Mouse (Mus musculus): Measurements from ENCODE around the gene Lnx1. TPM values are rescaled to one million over a fixed set of nuclear protein-coding genes. Genes with fewer than 3 reads are reported as not detected.

Gene Lnx1
- polyA plus RNA-seq, 1 experiment: 7.4 TPM

DNA sequence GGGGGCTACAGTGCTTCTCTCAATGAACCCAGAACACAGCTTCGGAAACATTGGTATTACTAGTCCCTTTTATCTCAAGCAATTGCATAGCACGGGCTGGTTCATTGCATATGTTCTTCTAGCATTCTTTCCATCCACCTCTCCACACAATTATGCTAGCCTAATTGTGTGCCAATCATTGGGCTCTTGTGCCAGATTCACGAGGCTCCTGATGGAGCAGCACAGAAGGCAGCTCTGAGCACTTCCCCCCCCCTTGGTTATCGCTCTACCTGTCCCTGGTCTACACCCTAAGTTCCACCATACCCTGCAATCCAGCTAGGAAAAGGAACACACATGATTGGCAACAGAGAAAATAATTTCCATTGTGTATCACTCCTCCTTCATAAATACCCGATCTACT, 43.4 kb downstream of the Lnx1 start:
- TF ChIP-seq POLR2A (IDR thresholded peaks at IDR 0.05; ENCODE audit: insufficient read depth, low read length) (no peak), CTCF (IDR thresholded peaks at IDR 0.05; ENCODE audit: low read depth, low read length) (no peak), EP300 (IDR thresholded peaks at IDR 0.05; ENCODE audit: insufficient read depth, low read depth, low read length) (no peak)
- H3K36me3 ChIP-seq (ENCODE audit: control insufficient read depth, insufficient read depth, low read length, poor library complexity, severe bottlenecking): no peaks in the 10 kb centered on the region
- no peaks in the 10 kb centered on the region for H3K27me3 ChIP-seq (ENCODE audit: control insufficient read depth, insufficient read depth, low read length, poor library complexity, severe bottlenecking)
- no peak overlapping the region for H3K9ac ChIP-seq (ENCODE audit: low read depth, poor library complexity, severe bottlenecking)
- no peaks in the 10 kb centered on the region for H3K9me3 ChIP-seq (replicated peaks; ENCODE audit: control insufficient read depth, insufficient read depth, low read length, poor library complexity, severe bottlenecking)
- no peaks in the 10 kb centered on the region for H3K4me1 ChIP-seq (ENCODE audit: control insufficient read depth, insufficient read depth, low read length)
- H3K4me3 ChIP-seq (ENCODE audit: low read depth, low read length): no peak overlapping the region
- no peak overlapping the region for H3K27ac ChIP-seq (ENCODE audit: insufficient read depth, low read length)

DNA sequence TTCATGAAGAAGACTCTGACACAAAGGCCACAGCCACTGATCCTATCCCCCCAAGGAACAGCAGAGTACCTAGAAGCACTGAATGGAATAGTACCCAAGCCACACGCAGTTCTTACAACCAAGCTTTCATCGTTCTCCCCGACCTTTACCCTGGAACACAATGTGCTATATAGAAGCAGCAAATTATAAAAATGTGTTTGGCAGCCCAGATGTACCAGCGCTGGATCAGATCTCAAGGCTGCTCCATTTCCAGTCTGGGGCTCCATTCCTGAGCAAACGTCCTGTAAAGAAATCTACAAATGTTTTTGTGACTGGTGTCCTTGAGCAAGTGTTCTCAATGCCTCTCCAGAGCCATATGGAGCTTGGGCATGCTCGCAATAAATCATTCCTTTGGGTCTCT, 44.8 kb downstream of the Lnx1 start:
- H3K4me3 ChIP-seq (ENCODE audit: low read depth, low read length): no peak overlapping the region
- no peaks in the 10 kb centered on the region for H3K36me3 ChIP-seq (ENCODE audit: control insufficient read depth, insufficient read depth, low read length, poor library complexity, severe bottlenecking)
- no peak overlapping the region for H3K9ac ChIP-seq (ENCODE audit: low read depth, poor library complexity, severe bottlenecking)
- H3K4me1 ChIP-seq (ENCODE audit: control insufficient read depth, insufficient read depth, low read length): no peaks in the 10 kb centered on the region
- H3K9me3 ChIP-seq (replicated peaks; ENCODE audit: control insufficient read depth, insufficient read depth, low read length, poor library complexity, severe bottlenecking): no peaks in the 10 kb centered on the region
- no peak overlapping the region for H3K27ac ChIP-seq (ENCODE audit: insufficient read depth, low read length)
- no peak for TF ChIP-seq EP300 (IDR thresholded peaks at IDR 0.05; ENCODE audit: insufficient read depth, low read depth, low read length)
- no peak for TF ChIP-seq CTCF (IDR thresholded peaks at IDR 0.05; ENCODE audit: low read depth, low read length)
- no peak for TF ChIP-seq POLR2A (IDR thresholded peaks at IDR 0.05; ENCODE audit: insufficient read depth, low read length)
- no peaks in the 10 kb centered on the region for H3K27me3 ChIP-seq (ENCODE audit: control insufficient read depth, insufficient read depth, low read length, poor library complexity, severe bottlenecking)

DNA sequence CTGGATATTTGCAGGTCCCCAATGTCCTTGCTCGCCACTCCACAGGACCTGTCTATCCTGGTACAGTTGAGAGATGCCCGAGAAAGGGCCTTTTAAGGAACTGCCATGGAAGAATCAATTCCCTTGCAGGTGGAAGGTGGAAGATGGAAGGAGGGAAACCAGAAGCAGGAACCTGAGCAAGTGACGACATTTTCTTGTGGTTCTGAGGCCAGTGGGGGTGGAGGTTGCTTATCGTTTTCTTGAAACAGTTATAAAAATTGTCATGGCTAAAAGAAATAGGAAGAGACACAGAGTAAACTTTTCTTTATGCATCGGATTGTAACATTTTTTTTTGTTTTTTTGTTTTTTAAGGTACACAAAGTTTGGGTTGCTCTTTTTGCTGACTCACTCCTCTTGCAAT, 46.3 kb downstream of the Lnx1 start:
- Histone ChIP-seq H3K27ac (ENCODE audit: insufficient read depth, low read length) (no peak overlapping the region), H3K4me3 (ENCODE audit: low read depth, low read length) (no peak overlapping the region), H3K27me3 (ENCODE audit: control insufficient read depth, insufficient read depth, low read length, poor library complexity, severe bottlenecking) (no peaks in the 10 kb centered on the region), H3K9ac (ENCODE audit: low read depth, poor library complexity, severe bottlenecking) (no peak overlapping the region), H3K4me1 (ENCODE audit: control insufficient read depth, insufficient read depth, low read length) (no peaks in the 10 kb centered on the region), H3K36me3 (ENCODE audit: control insufficient read depth, insufficient read depth, low read length, poor library complexity, severe bottlenecking) (no peaks in the 10 kb centered on the region), H3K9me3 (replicated peaks; ENCODE audit: control insufficient read depth, insufficient read depth, low read length, poor library complexity, severe bottlenecking) (no peaks in the 10 kb centered on the region)
- TF ChIP-seq EP300 (IDR thresholded peaks at IDR 0.05; ENCODE audit: insufficient read depth, low read depth, low read length): no peak
- no peak for TF ChIP-seq POLR2A (IDR thresholded peaks at IDR 0.05; ENCODE audit: insufficient read depth, low read length)
- no peak for TF ChIP-seq CTCF (IDR thresholded peaks at IDR 0.05; ENCODE audit: low read depth, low read length)

DNA sequence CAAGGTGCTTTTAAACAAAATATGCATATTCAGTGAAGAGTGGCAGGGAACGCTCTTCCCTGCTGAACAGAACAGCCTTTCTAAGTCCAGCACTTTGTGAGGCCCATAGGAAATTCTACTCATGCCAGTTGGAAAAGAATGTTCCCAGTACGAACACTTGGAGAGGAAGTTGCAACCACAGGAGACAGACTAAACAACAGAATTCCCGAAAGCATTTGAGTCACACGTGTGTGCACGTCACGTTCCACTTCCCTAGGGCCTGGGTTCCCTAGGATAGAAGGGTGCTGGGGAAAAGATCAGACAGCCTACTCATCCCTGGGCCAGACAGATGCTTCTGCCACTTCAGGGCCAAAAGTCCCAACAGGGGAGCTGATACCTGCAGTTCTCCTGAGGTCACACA, 48.2 kb downstream of the Lnx1 start:
- H3K27me3 ChIP-seq (ENCODE audit: control insufficient read depth, insufficient read depth, low read length, poor library complexity, severe bottlenecking): no peaks in the 10 kb centered on the region
- H3K4me1 ChIP-seq (ENCODE audit: control insufficient read depth, insufficient read depth, low read length): no peaks in the 10 kb centered on the region
- H3K27ac ChIP-seq (ENCODE audit: insufficient read depth, low read length): no peak overlapping the region
- no peak overlapping the region for H3K9ac ChIP-seq (ENCODE audit: low read depth, poor library complexity, severe bottlenecking)
- no peaks in the 10 kb centered on the region for H3K9me3 ChIP-seq (replicated peaks; ENCODE audit: control insufficient read depth, insufficient read depth, low read length, poor library complexity, severe bottlenecking)
- H3K36me3 ChIP-seq (ENCODE audit: control insufficient read depth, insufficient read depth, low read length, poor library complexity, severe bottlenecking): no peaks in the 10 kb centered on the region
- no peak overlapping the region for H3K4me3 ChIP-seq (ENCODE audit: low read depth, low read length)
- TF ChIP-seq EP300 (IDR thresholded peaks at IDR 0.05; ENCODE audit: insufficient read depth, low read depth, low read length): no peak
- TF ChIP-seq CTCF (IDR thresholded peaks at IDR 0.05; ENCODE audit: low read depth, low read length): no peak
- no peak for TF ChIP-seq POLR2A (IDR thresholded peaks at IDR 0.05; ENCODE audit: insufficient read depth, low read length)

DNA sequence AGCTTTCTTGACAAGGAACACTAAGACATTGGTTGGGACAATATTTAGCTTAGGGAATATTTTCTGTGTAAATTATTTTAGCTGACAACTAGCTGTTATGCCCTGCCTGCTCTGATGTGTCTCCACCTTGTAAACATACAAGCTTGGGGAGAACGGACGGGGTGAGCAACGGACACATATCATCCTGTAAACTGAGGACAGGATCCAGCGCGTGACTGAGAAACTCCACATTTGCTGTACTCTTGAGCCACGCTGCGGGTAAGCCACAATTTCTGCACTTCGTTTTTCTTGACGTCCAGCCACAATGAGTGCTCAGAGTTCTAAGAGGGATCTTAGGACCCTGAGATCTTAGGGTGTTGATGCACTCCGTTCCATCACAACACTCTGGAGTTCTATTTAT, 48.9 kb downstream of the Lnx1 start:
- no peaks in the 10 kb centered on the region for H3K9me3 ChIP-seq (replicated peaks; ENCODE audit: control insufficient read depth, insufficient read depth, low read length, poor library complexity, severe bottlenecking)
- no peak overlapping the region for H3K9ac ChIP-seq (ENCODE audit: low read depth, poor library complexity, severe bottlenecking)
- H3K27me3 ChIP-seq (ENCODE audit: control insufficient read depth, insufficient read depth, low read length, poor library complexity, severe bottlenecking): no peaks in the 10 kb centered on the region
- H3K4me1 ChIP-seq (ENCODE audit: control insufficient read depth, insufficient read depth, low read length): no peaks in the 10 kb centered on the region
- TF ChIP-seq CTCF (IDR thresholded peaks at IDR 0.05; ENCODE audit: low read depth, low read length): no peak
- no peak for TF ChIP-seq POLR2A (IDR thresholded peaks at IDR 0.05; ENCODE audit: insufficient read depth, low read length)
- no peak for TF ChIP-seq EP300 (IDR thresholded peaks at IDR 0.05; ENCODE audit: insufficient read depth, low read depth, low read length)
- no peaks in the 10 kb centered on the region for H3K36me3 ChIP-seq (ENCODE audit: control insufficient read depth, insufficient read depth, low read length, poor library complexity, severe bottlenecking)
- no peak overlapping the region for H3K4me3 ChIP-seq (ENCODE audit: low read depth, low read length)
- H3K27ac ChIP-seq (ENCODE audit: insufficient read depth, low read length): no peak overlapping the region

DNA sequence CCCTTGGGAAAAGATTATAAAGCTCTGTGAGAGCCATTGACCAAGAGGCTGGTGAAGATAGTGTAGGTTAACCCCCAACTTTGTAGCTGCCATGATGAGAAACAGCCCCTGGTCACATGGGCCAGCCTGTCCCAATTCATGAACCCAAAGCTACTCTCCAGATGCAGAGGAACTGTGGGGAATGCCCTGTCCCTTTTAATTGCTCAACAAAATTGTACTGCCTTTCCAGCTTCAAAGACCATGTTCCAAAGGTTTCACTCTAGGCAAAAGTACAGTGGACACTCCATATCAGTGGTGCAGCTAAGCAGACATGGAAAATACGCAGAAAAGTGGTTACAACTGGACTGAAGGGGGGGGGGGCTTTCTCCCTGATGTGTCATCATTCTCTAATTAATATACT, 53.6 kb downstream of the Lnx1 start:
- Histone ChIP-seq H3K4me3 (ENCODE audit: low read depth, low read length) (no peak overlapping the region), H3K27ac (ENCODE audit: insufficient read depth, low read length) (no peak overlapping the region), H3K9me3 (replicated peaks; ENCODE audit: control insufficient read depth, insufficient read depth, low read length, poor library complexity, severe bottlenecking) (no peaks in the 10 kb centered on the region), H3K36me3 (ENCODE audit: control insufficient read depth, insufficient read depth, low read length, poor library complexity, severe bottlenecking) (no peaks in the 10 kb centered on the region), H3K4me1 (ENCODE audit: control insufficient read depth, insufficient read depth, low read length) (no peaks in the 10 kb centered on the region), H3K9ac (ENCODE audit: low read depth, poor library complexity, severe bottlenecking) (no peak overlapping the region), H3K27me3 (ENCODE audit: control insufficient read depth, insufficient read depth, low read length, poor library complexity, severe bottlenecking) (no peaks in the 10 kb centered on the region)
- TF ChIP-seq POLR2A (IDR thresholded peaks at IDR 0.05; ENCODE audit: insufficient read depth, low read length) (no peak), CTCF (IDR thresholded peaks at IDR 0.05; ENCODE audit: low read depth, low read length) (no peak), EP300 (IDR thresholded peaks at IDR 0.05; ENCODE audit: insufficient read depth, low read depth, low read length) (no peak)

Data from ES-Bruce4 (cell line).